In the genomic region with DNA sequence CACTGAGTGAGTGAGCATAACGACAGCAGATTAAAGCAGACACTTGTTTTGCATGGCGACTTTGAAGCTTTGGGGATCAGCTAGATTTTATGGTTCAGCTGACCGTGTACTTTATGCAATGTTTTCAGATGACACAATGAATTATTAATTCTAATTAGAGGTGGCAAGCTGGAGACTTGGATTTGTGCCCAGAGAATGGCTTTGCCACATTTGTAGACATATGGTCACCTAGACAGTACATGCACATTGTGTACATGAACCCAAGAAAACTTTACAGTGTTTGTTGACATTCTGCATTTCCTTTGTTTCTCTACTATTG, we compare ENCODE assay signal across 16 mouse cellular contexts. TPM values are rescaled to one million over a fixed set of nuclear protein-coding genes. Genes with fewer than 3 reads are reported as not detected.
A peak's percentile ranks its signal among the peaks of the same experiment; 100 is the strongest.
DNase-seq lines count a peak whose midpoint lies in the region; ATAC-seq lines count a peak whose summit lies in the region.
"Had no signal": no experiment of that assay in that cellular context is flagged by ENCODE, and none has a peak within 500 bp of the region (broad histone marks: within the 10 kb centered on the region; RNA-seq: fewer than 3 reads in every experiment).

No protein-coding gene starts in this region.

- H3K27ac ChIP-seq in midbrain, embryonic 13.5 days = no peak overlapping the region
- no peak overlapping the region for H3K27ac ChIP-seq in midbrain, embryonic 11.5 days (ENCODE audit: low read depth, low read length)
- H3K27ac ChIP-seq in forebrain, embryonic 16.5 days (ENCODE audit: low read length) = no peak overlapping the region
- H3K27ac ChIP-seq: limb, embryonic 10.5 days; macrophage; stomach, embryonic 15.5 days had no signal

- H3K9ac ChIP-seq in midbrain, embryonic 13.5 days (replicated peaks) = no peak overlapping the region
- H3K9ac ChIP-seq in midbrain, embryonic 11.5 days (ENCODE audit: low read length) = no peak overlapping the region
- no peak overlapping the region for H3K9ac ChIP-seq in forebrain, embryonic 16.5 days (replicated peaks; ENCODE audit: low read depth, low read length)
- H3K9ac ChIP-seq: liver, postnatal 0 days; stomach, embryonic 15.5 days had no signal

- no peak for DNase-seq in midbrain, embryonic 11.5 days (ENCODE audit: low spot score, missing footprints)
- peak; percentile 51 for DNase-seq in cerebellum, adult 8-10 months
- peak; percentile 63 for DNase-seq in retina, postnatal 7 days (ENCODE audit: low read depth, low spot score)
- no peak for DNase-seq in adrenal gland, postnatal 36 days
- no peak for DNase-seq in yolk sac, embryonic 10.5 days (ENCODE audit: low spot score)
- DNase-seq: adrenal gland, postnatal 25 days; gastrocnemius, postnatal 36 days; kidney, adult 18-20 months; liver, postnatal 0 days; right cerebral cortex, postnatal 4 days had no signal

- H3K36me3 ChIP-seq in midbrain, embryonic 13.5 days = no peaks in the 10 kb centered on the region
- no peaks in the 10 kb centered on the region for H3K36me3 ChIP-seq in midbrain, embryonic 11.5 days (ENCODE audit: control insufficient read depth, insufficient read depth, low read length)
- no peaks in the 10 kb centered on the region for H3K36me3 ChIP-seq in forebrain, embryonic 16.5 days (ENCODE audit: control insufficient read depth, insufficient read depth)
- H3K36me3 ChIP-seq: limb, embryonic 10.5 days; stomach, embryonic 15.5 days had no signal

- ATAC-seq in midbrain, embryonic 13.5 days = peak; percentile 68
- no peak for ATAC-seq in midbrain, embryonic 11.5 days (ENCODE audit: low FRiP score)
- ATAC-seq in forebrain, embryonic 16.5 days = peak; percentile 73; the same call in 1 of the 2 replicates
- ATAC-seq: liver, postnatal 0 days had no signal

- H3K9me3 ChIP-seq in midbrain, embryonic 13.5 days = no peaks in the 10 kb centered on the region
- H3K9me3 ChIP-seq in midbrain, embryonic 11.5 days (ENCODE audit: control insufficient read depth, low read length) = no peaks in the 10 kb centered on the region
- no peaks in the 10 kb centered on the region for H3K9me3 ChIP-seq in forebrain, embryonic 16.5 days (ENCODE audit: control insufficient read depth, low read length)
- H3K9me3 ChIP-seq: limb, embryonic 10.5 days; stomach, embryonic 15.5 days had no signal

- WGBS in midbrain, embryonic 13.5 days = 16% methylated on average over 3 of the region's 3 CpGs
- WGBS in midbrain, embryonic 11.5 days = 54% methylated on average over 3 of the region's 3 CpGs
- 16% methylated on average over 3 of the region's 3 CpGs for WGBS in forebrain, embryonic 16.5 days

- no peaks in the 10 kb centered on the region for H3K27me3 ChIP-seq in midbrain, embryonic 13.5 days
- no peaks in the 10 kb centered on the region for H3K27me3 ChIP-seq in midbrain, embryonic 11.5 days (ENCODE audit: control insufficient read depth, insufficient read depth, low read length)
- H3K27me3 ChIP-seq in forebrain, embryonic 16.5 days (replicated peaks; ENCODE audit: control insufficient read depth, insufficient read depth, low read length) = no peaks in the 10 kb centered on the region
- H3K27me3 ChIP-seq: stomach, embryonic 15.5 days had no signal

- H3K4me1 ChIP-seq in midbrain, embryonic 13.5 days (replicated peaks) = peaks cover 10% of the 10 kb centered on the region
- 0 out of 2 replicates have a peak, but pooled peaks cover 2% of the 10 kb centered on the region for H3K4me1 ChIP-seq in midbrain, embryonic 11.5 days (ENCODE audit: control insufficient read depth, insufficient read depth, low read length)
- H3K4me1 ChIP-seq in forebrain, embryonic 16.5 days (replicated peaks; ENCODE audit: control insufficient read depth, insufficient read depth, low read length) = peaks cover 4% of the 10 kb centered on the region; the same call in 1 of the 2 replicates
- H3K4me1 ChIP-seq: limb, embryonic 10.5 days; stomach, embryonic 15.5 days had no signal

- H3K4me2 ChIP-seq in midbrain, embryonic 13.5 days (replicated peaks) = no peak overlapping the region
- no peak overlapping the region for H3K4me2 ChIP-seq in midbrain, embryonic 11.5 days
- H3K4me2 ChIP-seq in forebrain, embryonic 16.5 days (ENCODE audit: low read length) = no peak overlapping the region
- H3K4me2 ChIP-seq: stomach, embryonic 15.5 days had no signal

- no peak overlapping the region for H3K4me3 ChIP-seq in midbrain, embryonic 13.5 days (replicated peaks)
- no peak overlapping the region for H3K4me3 ChIP-seq in midbrain, embryonic 11.5 days (ENCODE audit: low read depth, low read length)
- H3K4me3 ChIP-seq in forebrain, embryonic 16.5 days (replicated peaks; ENCODE audit: low read length) = no peak overlapping the region
- H3K4me3 ChIP-seq: limb, embryonic 10.5 days; stomach, embryonic 15.5 days had no signal

RNA-seq across cellular contexts. Expression of a gene that starts 57.1 kb away (rescaled TPM):
- polyA plus RNA-seq in midbrain, embryonic 13.5 days (2015; fragmentation: Nextera tagmentation; extraction: Ambion mirVana) = 1.6 and 2.1 TPM in 2 replicates
- 1.5 and 1.7 TPM in 2 replicates for polyA plus RNA-seq in midbrain, embryonic 11.5 days (2014; fragmentation: Nextera tagmentation; extraction: Ambion mirVana)
- polyA plus RNA-seq in forebrain, embryonic 16.5 days (2015; fragmentation: Nextera tagmentation; extraction: Ambion mirVana) = 1.6 and 2.2 TPM in 2 replicates
- total RNA-seq in adrenal gland, postnatal 36 days (2021) = under 1 TPM; 0.10 to 0.26 TPM
- polyA plus RNA-seq: heart, postnatal 0 days; macrophage had no signal

Comparison
In these comparisons a context has a peak if more than half of its experiments do, and no peak if none do; other contexts are left out.
1. DNase-seq: peak in cerebellum, adult 8-10 months (single experiment) and retina, postnatal 7 days (single experiment); none in midbrain, embryonic 11.5 days (single experiment), adrenal gland, postnatal 36 days (0 of 2) and yolk sac, embryonic 10.5 days (single experiment).